26 mouse cellular contexts compared by ENCODE assay signal in the genomic region with DNA sequence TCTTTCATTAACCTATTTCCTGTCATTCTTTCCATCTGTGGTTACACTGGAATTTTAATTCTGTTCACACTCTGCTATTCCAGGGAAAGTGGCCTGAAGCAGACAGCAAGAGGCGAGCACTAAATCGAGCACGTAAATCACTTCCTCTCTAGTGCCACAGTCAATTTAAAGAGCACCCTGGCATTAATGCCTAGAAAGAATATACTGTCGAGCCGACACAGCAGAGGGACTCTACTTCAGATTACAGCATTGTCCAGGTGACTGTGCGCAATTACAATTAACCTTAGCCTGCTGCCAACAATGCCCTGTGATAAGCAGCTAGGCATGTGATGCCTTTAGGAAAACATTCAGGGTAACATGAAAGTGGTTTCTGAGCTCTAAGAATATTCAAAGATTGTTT.
DNase-seq lines count a peak whose midpoint lies in the region; ATAC-seq and TF ChIP-seq lines count a peak whose summit lies in the region.
"Had no signal": no experiment of that assay in that cellular context is flagged by ENCODE, and none has a peak within 500 bp of the region (broad histone marks: within the 10 kb centered on the region; RNA-seq: fewer than 3 reads in every experiment).

No protein-coding gene starts in this region.

- DNase-seq in forebrain, embryonic 14.5 days (ENCODE audit: low spot score) = peak; percentile 20
- DNase-seq in forebrain, embryonic 11.5 days (ENCODE audit: low spot score) = no peak
- no peak for DNase-seq in midbrain, embryonic 14.5 days
- DNase-seq in brain, embryonic 14.5 days (ENCODE audit: low read depth) = peak; percentile 48
- no peak for DNase-seq in T-cell, adult 2 months (ENCODE audit: low spot score)
- no peak for DNase-seq in thymus, postnatal 4 days
- DNase-seq: adrenal gland, adult 2 months; cerebellum, adult 8-10 months; kidney, adult 11 months; kidney, postnatal 10 days; layer of hippocampus, postnatal 36 days; liver, embryonic 13.5 days; lung, embryonic 14.5 days; lung, postnatal 4 days; right cerebral cortex, postnatal 25 days; thymus, adult 18-20 months had no signal

- no peak overlapping the region for H3K4me3 ChIP-seq in forebrain, embryonic 14.5 days (ENCODE audit: low read depth, low read length)
- H3K4me3 ChIP-seq in forebrain, embryonic 11.5 days (ENCODE audit: low read depth, low read length) = no peak overlapping the region
- H3K4me3 ChIP-seq in midbrain, embryonic 15.5 days = no peak overlapping the region
- no peak overlapping the region for H3K4me3 ChIP-seq in midbrain, embryonic 14.5 days (replicated peaks; ENCODE audit: low read depth, low read length)
- no peak overlapping the region for H3K4me3 ChIP-seq in neural tube, embryonic 13.5 days
- H3K4me3 ChIP-seq: embryonic facial prominence, embryonic 15.5 days; heart, embryonic 10.5 days; hindbrain, embryonic 15.5 days; layer of hippocampus, adult 2 months; limb, embryonic 13.5 days; liver, embryonic 13.5 days; stomach, embryonic 15.5 days had no signal

- no peak for ATAC-seq in forebrain, embryonic 14.5 days
- no peak for ATAC-seq in forebrain, embryonic 11.5 days (replicated peaks; ENCODE audit: low FRiP score)
- peak; percentile 50 for ATAC-seq in midbrain, embryonic 15.5 days (replicated peaks)
- ATAC-seq in midbrain, embryonic 14.5 days (ENCODE audit: low FRiP score, low TSS enrichment) = no peak
- peak; percentile 56 for ATAC-seq in neural tube, embryonic 13.5 days (ENCODE audit: low read depth)
- ATAC-seq: midbrain, embryonic 16.5 days had no signal

- H3K9ac ChIP-seq in forebrain, embryonic 14.5 days (ENCODE audit: low read length) = no peak overlapping the region
- H3K9ac ChIP-seq in forebrain, embryonic 11.5 days (ENCODE audit: low read length) = no peak overlapping the region
- H3K9ac ChIP-seq in midbrain, embryonic 15.5 days = no peak overlapping the region
- no peak overlapping the region for H3K9ac ChIP-seq in midbrain, embryonic 14.5 days (replicated peaks; ENCODE audit: low read length)
- no peak overlapping the region for H3K9ac ChIP-seq in neural tube, embryonic 13.5 days
- H3K9ac ChIP-seq: embryonic facial prominence, embryonic 15.5 days; hindbrain, embryonic 15.5 days; limb, embryonic 13.5 days; liver, embryonic 13.5 days; lung, embryonic 14.5 days; stomach, embryonic 15.5 days had no signal

- TF ChIP-seq POLR2A in brain, embryonic 14.5 days (IDR thresholded peaks at IDR 0.05; ENCODE audit: borderline replicate concordance, extremely low read depth, insufficient read depth, insufficient read length, poor library complexity, severe bottlenecking) = no peak

- no peaks in the 10 kb centered on the region for H3K27me3 ChIP-seq in forebrain, embryonic 14.5 days (replicated peaks; ENCODE audit: control insufficient read depth, insufficient read depth, low read length)
- H3K27me3 ChIP-seq in forebrain, embryonic 11.5 days (ENCODE audit: control insufficient read depth, insufficient read depth, low read length) = no peaks in the 10 kb centered on the region
- no peaks in the 10 kb centered on the region for H3K27me3 ChIP-seq in midbrain, embryonic 15.5 days (replicated peaks)
- no peaks in the 10 kb centered on the region for H3K27me3 ChIP-seq in midbrain, embryonic 14.5 days (ENCODE audit: control insufficient read depth, insufficient read depth, low read length)
- no peaks in the 10 kb centered on the region for H3K27me3 ChIP-seq in neural tube, embryonic 13.5 days
- H3K27me3 ChIP-seq: embryonic facial prominence, embryonic 15.5 days; hindbrain, embryonic 15.5 days; limb, embryonic 13.5 days; liver, embryonic 13.5 days; stomach, embryonic 15.5 days had no signal

- no peak for TF ChIP-seq CTCF in brain, embryonic 14.5 days (IDR thresholded peaks at IDR 0.05; ENCODE audit: borderline replicate concordance, extremely low read depth, insufficient read depth, insufficient read length)

- no peak overlapping the region for H3K27ac ChIP-seq in forebrain, embryonic 14.5 days (ENCODE audit: low read depth, low read length)
- no peak overlapping the region for H3K27ac ChIP-seq in forebrain, embryonic 11.5 days (ENCODE audit: low read depth, low read length)
- H3K27ac ChIP-seq in midbrain, embryonic 15.5 days = no peak overlapping the region
- H3K27ac ChIP-seq in midbrain, embryonic 14.5 days (replicated peaks; ENCODE audit: low read depth, low read length) = no peak overlapping the region
- H3K27ac ChIP-seq in neural tube, embryonic 13.5 days (replicated peaks) = no peak overlapping the region
- H3K27ac ChIP-seq: embryonic facial prominence, embryonic 15.5 days; heart, embryonic 10.5 days; hindbrain, embryonic 15.5 days; layer of hippocampus, adult 2 months; limb, embryonic 13.5 days; liver, embryonic 13.5 days; stomach, embryonic 15.5 days had no signal

- no peaks in the 10 kb centered on the region for H3K36me3 ChIP-seq in forebrain, embryonic 14.5 days (ENCODE audit: control insufficient read depth, insufficient read depth, low read length)
- no peaks in the 10 kb centered on the region for H3K36me3 ChIP-seq in forebrain, embryonic 11.5 days (ENCODE audit: control insufficient read depth, insufficient read depth, low read length)
- no peaks in the 10 kb centered on the region for H3K36me3 ChIP-seq in midbrain, embryonic 15.5 days (replicated peaks)
- H3K36me3 ChIP-seq in midbrain, embryonic 14.5 days (ENCODE audit: control insufficient read depth, insufficient read depth, low read length) = no peaks in the 10 kb centered on the region
- H3K36me3 ChIP-seq in neural tube, embryonic 13.5 days = no peaks in the 10 kb centered on the region
- H3K36me3 ChIP-seq: embryonic facial prominence, embryonic 15.5 days; G1E; heart, embryonic 10.5 days; hindbrain, embryonic 15.5 days; limb, embryonic 13.5 days; liver, embryonic 13.5 days; stomach, embryonic 15.5 days had no signal

- H3K4me2 ChIP-seq in forebrain, embryonic 14.5 days (ENCODE audit: low read length) = no peak overlapping the region
- no peak overlapping the region for H3K4me2 ChIP-seq in forebrain, embryonic 11.5 days (ENCODE audit: low read depth, low read length, severe bottlenecking)
- no peak overlapping the region for H3K4me2 ChIP-seq in midbrain, embryonic 15.5 days
- H3K4me2 ChIP-seq in midbrain, embryonic 14.5 days (ENCODE audit: low read length) = no peak overlapping the region
- H3K4me2 ChIP-seq in neural tube, embryonic 13.5 days = no peak overlapping the region
- H3K4me2 ChIP-seq: embryonic facial prominence, embryonic 15.5 days; hindbrain, embryonic 15.5 days; limb, embryonic 13.5 days; liver, embryonic 13.5 days; lung, embryonic 14.5 days; stomach, embryonic 15.5 days had no signal

- no peaks in the 10 kb centered on the region for H3K9me3 ChIP-seq in forebrain, embryonic 14.5 days (replicated peaks; ENCODE audit: control insufficient read depth, low read length)
- H3K9me3 ChIP-seq in forebrain, embryonic 11.5 days (ENCODE audit: control insufficient read depth, low read length) = no peaks in the 10 kb centered on the region
- H3K9me3 ChIP-seq in midbrain, embryonic 15.5 days = no peaks in the 10 kb centered on the region
- no peaks in the 10 kb centered on the region for H3K9me3 ChIP-seq in midbrain, embryonic 14.5 days (ENCODE audit: control insufficient read depth, low read length)
- no peaks in the 10 kb centered on the region for H3K9me3 ChIP-seq in neural tube, embryonic 13.5 days
- H3K9me3 ChIP-seq: embryonic facial prominence, embryonic 15.5 days; G1E; heart, embryonic 10.5 days; hindbrain, embryonic 15.5 days; limb, embryonic 13.5 days; liver, embryonic 13.5 days; stomach, embryonic 15.5 days had no signal

- WGBS in forebrain, embryonic 14.5 days = 43% methylated on average over 6 of the region's 6 CpGs
- WGBS in forebrain, embryonic 11.5 days = 60% methylated on average over 6 of the region's 6 CpGs
- WGBS in midbrain, embryonic 15.5 days = 35% methylated on average over 6 of the region's 6 CpGs
- WGBS in midbrain, embryonic 14.5 days = 45% methylated on average over 6 of the region's 6 CpGs
- 22% methylated on average over 6 of the region's 6 CpGs for WGBS in neural tube, embryonic 13.5 days

- no peaks in the 10 kb centered on the region for H3K4me1 ChIP-seq in forebrain, embryonic 14.5 days (ENCODE audit: control insufficient read depth, insufficient read depth, low read length)
- no peaks in the 10 kb centered on the region for H3K4me1 ChIP-seq in forebrain, embryonic 11.5 days (replicated peaks; ENCODE audit: control insufficient read depth, insufficient read depth, low read length)
- no peaks in the 10 kb centered on the region for H3K4me1 ChIP-seq in midbrain, embryonic 15.5 days
- no peaks in the 10 kb centered on the region for H3K4me1 ChIP-seq in midbrain, embryonic 14.5 days (ENCODE audit: control insufficient read depth, insufficient read depth, low read length)
- H3K4me1 ChIP-seq in neural tube, embryonic 13.5 days (replicated peaks) = peaks cover 9% of the 10 kb centered on the region; the same call in 1 of the 2 replicates
- H3K4me1 ChIP-seq: embryonic facial prominence, embryonic 15.5 days; heart, embryonic 10.5 days; hindbrain, embryonic 15.5 days; liver, embryonic 13.5 days; stomach, embryonic 15.5 days had no signal

Comparison
In these comparisons a context has a peak if more than half of its experiments do, and no peak if none do; other contexts are left out.
1. ATAC-seq: peak in midbrain, embryonic 15.5 days (single experiment) and neural tube, embryonic 13.5 days (single experiment); none in forebrain, embryonic 14.5 days (single experiment), forebrain, embryonic 11.5 days (single experiment) and midbrain, embryonic 14.5 days (single experiment).
2. DNase-seq: peak in forebrain, embryonic 14.5 days (single experiment) and brain, embryonic 14.5 days (single experiment); none in forebrain, embryonic 11.5 days (single experiment), midbrain, embryonic 14.5 days (single experiment), T-cell, adult 2 months (single experiment) and thymus, postnatal 4 days (single experiment).